Mouse (Mus musculus) heart, adult 8-10 months (tissue): Measurements from ENCODE around the gene Crocc. TPM values are rescaled to one million over a fixed set of nuclear protein-coding genes. Genes with fewer than 3 reads are reported as not detected.

Experiments used
- DNase-seq: peaks from one replicate; pipeline ENCODE4 v3.0.0; 2022; ENCODE audit warnings: low spot score
- total RNA-seq, 4 experiments: library from RNA; stranded (reverse); gene quantifications; 2 replicates each; pipeline ENCODE4 v1.2.4; 2022

Gene Crocc
- 1 to 10 TPM; 3.5 to 6.8 (median 5.3) TPM for total RNA-seq

- peak; percentile 98 for DNase-seq
Observed at GRCm38 (mm10) chr4:141060426-141061301, at the start of gene Crocc. Gene Crocc, minus strand, starts transcription at chr4:141060550.

DNA sequence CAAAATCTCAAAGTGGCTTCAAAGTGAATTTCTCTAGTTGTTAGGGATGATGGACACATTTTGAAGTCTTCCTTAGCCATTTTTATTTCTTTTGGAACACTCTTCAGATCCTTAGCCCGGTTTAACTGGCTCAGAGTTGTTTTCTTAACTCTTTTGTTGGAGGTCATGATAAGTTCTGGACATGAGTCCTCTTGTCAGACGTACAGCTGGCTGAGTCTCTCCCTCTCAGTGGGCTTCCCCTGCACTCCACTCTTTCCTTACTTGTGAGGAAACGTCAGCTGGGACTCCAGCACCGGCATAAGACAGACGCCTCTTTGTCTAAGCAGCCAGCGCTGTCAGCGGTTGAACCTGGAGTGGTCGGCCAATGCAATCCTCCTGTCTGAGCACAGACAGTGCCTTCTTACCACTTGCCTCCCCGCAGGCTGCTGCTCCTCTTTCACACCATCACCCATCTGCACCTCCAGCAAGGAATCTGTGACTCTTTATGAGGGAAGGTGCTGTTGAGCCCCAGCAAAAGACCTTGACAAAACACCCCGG, 47.9 kb upstream of the Crocc start:
- no peak for DNase-seq

GRCm38 (mm10) chr4:141106526-141107183, 46.3 kb upstream of the Crocc start:
- no peak for DNase-seq

GRCm38 (mm10) chr4:141101855-141102254, 41.5 kb upstream of the Crocc start:
- DNase-seq: no peak

DNA sequence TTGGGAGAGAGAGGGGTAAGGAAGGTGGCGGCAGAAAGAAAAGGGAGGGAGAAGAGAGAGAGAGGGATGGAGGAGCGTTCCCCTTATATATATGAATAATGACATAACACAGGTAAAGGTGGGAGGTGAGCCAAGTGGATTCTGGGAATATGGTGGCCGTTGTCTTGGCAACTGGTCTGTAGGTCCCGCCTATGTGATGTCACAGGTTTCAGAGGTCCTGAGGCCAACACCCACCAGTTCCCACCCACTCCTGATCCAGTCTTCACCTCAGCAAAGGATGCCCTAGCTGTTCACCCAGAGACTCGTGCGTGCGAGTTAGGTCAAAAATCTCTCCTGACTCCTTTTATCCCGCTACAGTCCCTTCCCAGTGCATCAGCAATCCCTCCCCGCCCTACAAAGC, 40.9 kb upstream of the Crocc start:
- DNase-seq: no peak

GRCm38 (mm10) chr4:141099956-141100355, 39.6 kb upstream of the Crocc start:
- DNase-seq: no peak

DNA sequence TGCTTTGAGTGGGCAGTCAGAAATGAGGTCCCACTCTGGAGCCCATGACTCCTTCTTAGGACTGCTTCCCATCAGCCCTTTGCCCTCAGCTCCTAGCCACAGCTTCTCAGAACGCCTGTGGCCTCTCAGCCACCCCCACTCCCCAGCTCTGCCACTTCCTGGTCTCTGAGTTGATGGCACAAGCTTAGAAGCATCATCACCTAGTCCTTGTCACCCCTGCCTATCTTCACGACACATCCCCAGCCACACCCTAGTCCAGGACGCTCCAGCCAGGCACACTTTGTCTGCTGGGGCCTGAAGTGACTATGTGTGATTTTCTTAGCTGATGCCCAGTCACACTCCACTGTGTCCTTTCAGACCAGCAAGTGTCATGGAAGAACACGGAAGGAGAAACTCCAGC, 38.6 kb upstream of the Crocc start:
- DNase-seq: no peak

DNA sequence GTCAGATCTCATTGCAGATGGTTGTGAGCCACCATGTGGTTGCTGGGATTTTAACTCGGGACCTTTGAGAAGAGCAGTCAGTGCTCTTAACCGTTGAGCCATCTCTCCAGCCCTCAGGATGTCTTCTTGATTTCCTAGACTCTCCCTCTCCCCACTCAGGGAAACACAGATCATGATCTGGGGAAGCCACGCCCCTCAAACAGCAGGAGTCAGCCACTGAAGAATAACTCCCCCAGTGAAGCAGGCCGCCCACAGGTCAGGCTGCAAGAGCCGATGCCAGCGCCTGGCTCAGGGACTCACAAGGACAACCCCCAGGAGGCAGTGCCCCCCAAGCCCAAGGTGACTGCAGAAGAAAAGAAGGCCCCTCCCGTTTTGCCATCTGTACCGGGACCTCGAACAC, 36.4 kb upstream of the Crocc start:
- no peak for DNase-seq

DNA sequence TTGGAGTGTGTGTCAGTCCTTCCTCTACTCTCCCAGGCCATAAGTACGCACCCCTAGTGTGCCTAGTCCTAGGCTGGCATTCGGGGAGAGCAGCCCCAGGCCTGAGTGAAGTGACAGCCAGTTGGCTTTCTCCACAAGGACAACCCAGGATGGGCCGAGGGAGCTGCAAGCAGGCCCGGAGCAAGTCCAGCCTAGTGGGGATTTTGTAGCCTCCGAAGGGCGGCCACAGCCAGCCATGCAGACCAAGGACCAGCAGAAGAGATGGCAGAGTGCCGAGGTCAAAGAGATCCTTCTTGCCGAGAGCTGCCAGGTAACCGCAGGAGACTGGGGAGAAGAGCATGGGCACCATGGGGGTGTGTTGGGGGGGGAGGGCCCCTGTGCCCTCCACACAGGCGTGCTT, 34.7 kb upstream of the Crocc start:
- no peak for DNase-seq

DNA sequence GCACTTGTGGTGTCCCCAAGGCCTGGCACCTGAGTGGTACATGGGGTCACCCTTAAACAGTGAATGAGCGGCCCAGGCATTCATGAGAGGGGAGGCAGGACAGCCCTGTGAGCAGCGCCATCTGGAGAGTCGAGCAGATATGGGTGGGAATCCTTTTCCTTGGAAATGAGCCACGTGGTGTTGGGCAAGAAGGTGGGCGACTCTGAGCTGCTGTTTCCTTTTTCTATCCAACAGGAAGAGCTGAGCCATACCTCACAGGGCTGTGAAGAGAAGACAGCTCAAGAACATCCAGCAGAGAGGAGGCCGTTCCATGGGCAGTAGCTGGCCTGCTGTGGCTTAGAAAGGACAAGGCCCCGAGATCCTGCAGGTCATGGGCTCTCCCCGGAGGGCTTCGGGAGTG, 28.4 kb upstream of the Crocc start:
- no peak for DNase-seq

DNA sequence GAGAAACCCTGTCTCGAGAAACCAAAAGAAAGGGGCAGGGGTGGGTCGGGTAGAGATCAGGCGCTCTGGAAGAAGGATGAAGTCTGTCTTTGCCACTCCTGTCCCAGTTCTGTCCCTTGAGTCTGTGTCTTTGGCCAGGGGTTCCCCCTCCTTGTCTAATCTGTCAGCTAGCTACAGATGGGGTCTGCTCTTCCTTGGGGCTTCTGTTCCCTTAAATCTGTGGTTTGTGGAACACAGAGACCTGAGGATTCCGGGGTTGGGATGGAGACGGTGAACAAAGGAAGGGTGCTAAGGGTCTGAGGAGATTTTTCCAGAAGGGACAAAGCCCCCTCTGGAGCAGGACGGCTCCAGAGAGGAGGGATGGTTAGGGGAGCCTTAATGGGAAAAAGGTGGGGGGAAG, 27.7 kb upstream of the Crocc start, which contains the start of gene Spata21:
Spata21 (plus strand) TSS at position 301 of the 400 bp plus-strand sequence.
- no peak for DNase-seq

- DNase-seq: no peak
Observed at GRCm38 (mm10) chr4:141086862-141087261, 26.5 kb upstream of the Crocc start.

DNA sequence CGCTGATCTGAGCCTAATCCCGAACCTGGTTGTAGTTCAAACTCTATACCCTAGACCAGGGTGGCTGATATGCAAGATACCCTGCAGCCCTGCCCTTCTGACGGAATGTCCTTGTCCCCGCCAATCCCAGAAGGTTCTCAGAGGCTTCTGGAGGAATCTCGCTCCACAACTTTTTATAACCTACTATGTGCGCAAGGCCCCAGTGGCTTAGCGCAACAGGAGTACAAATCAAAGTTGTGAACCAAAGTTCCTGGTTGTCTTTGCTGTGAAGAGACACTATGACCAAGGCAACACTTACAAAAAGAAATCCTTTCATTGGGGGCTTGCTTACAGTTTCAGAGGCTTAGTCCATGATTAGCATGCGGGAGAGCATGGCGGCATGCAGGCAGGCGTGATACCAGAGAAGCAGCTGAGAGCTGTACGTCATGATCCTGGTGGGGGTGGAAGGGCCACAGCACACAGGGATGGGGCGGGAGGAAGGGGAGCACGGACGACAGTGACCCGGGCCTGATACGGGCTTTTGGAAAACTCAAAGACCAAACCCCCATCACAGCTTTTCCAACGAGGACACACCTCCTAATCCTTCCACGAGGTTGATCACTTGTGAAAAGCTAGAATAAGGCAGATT, 18.3 kb upstream of the Crocc start:
- no peak for DNase-seq

DNA sequence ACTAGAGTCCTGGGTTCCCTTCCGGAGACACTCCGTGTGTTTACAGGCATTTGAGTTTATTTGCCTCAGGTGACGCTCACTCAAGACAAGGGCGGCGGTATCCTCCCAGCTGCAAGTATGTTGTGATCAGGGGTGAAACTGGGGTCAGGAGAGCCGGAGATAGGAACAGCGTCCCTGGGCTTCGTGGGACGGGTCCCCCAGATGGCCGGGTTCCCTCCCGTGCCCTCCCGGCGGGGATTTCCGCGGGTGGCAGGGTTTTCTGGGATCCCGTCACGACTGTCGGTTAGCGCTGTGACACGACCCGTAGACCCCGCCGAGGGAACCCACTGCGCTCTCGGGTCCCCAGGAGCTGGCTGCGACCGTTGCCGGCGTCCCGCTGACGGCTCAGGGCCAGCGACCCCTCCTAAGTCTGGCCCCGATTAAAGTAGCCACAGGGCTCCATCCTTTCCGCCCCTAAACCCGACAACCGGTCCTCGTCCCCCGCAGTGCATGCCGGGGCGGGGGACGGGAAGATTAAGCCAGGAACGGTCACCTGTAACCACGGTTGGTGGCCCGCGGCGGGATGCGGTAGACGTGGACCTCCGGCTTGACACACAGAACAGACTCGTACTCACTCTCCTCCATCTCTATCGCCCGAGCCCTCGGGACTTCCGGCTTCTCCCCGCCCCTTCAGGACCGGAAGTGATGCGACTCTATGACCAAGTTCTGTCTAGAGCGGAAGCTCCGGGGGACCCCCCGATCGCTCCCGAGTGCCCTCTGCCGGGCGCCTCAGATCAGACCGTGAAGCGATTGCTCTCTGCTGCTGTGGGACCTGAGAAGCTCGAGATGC, 17.5 kb upstream of the Crocc start, which contains the start of gene Necap2:
Necap2 (minus strand) TSS at position 677 of the 829 bp plus-strand sequence.
- peak; percentile 96 for DNase-seq

DNA sequence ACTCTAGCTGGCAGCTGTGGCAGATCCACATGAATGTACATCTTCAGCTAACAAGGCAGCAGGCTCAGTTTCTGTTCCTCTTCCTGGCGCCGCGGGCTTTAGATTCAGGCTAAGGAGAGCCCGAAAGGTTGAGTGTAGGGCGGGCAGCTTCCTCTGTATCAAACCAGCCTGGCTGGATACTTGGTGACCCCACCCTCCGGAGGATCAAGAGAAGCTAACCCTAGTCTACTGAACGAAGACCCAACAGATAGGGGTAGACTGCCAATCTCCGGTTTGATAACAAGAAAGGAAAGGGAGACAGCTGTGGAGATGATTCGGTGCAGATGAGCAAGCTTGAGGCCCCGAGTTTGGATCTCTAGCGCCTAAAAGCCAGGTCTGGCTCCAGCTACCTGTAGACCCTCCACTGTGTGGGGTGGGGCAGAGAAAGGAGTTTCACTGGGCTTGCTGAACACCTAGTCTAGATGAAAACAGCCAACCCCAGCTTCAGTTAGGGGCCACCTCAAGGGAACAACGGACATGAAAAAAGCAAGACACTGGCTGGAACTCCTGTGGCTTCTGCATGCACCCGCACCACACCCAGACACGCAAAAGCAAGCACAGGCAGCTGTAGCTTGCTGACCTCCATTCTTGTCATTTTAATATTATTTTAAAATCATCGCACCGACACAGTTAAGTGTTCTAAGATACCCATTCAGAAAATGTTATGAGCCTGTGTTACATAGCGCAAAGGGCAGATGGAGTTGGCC, 16.6 kb upstream of the Crocc start:
- peak; percentile 35 for DNase-seq

- DNase-seq: no peak
Observed at GRCm38 (mm10) chr4:141074109-141074508, 13.8 kb upstream of the Crocc start.

DNA sequence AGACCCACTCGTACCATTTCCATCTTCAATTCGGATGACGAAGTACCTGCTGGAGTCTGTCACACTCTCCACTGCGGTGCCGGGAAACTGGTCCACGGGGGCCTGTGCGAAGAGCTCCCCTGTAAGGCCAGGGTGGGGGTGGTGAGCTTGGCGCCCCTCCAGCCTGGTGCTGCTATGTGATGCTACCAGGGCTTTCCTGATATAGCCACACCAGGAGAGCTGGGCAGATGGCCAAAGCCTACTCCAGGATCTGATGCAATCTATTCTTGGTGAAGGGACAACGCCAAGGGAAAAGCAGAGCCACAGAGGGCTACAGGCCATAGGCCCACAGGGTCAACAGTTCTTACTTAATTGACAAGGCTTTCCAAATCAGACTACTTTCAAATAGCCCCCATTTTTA, 13.3 kb upstream of the Crocc start:
- DNase-seq: peak; percentile 64

- DNase-seq: no peak
Observed at GRCm38 (mm10) chr4:141072502-141072901, 12.2 kb upstream of the Crocc start.

DNA sequence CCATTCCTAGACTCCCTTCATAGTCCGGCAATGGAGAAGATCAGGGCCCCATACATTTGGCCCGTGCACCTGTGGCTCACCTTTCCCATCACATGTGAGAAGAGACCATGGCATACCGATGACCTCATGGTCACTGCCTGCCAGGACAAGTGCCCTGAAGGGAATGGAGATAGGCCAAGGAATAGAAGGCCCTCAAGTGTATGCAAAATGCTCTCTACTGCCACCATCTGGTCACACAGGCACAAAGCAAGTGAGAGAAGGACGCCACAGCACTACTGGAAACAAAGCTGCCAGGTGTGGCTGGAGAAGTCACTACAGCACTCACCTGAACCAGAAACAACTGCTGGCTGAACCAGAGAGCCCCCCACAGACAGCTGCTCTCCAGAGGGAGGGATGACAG, 9.4 kb upstream of the Crocc start:
- DNase-seq: peak; percentile 36

DNA sequence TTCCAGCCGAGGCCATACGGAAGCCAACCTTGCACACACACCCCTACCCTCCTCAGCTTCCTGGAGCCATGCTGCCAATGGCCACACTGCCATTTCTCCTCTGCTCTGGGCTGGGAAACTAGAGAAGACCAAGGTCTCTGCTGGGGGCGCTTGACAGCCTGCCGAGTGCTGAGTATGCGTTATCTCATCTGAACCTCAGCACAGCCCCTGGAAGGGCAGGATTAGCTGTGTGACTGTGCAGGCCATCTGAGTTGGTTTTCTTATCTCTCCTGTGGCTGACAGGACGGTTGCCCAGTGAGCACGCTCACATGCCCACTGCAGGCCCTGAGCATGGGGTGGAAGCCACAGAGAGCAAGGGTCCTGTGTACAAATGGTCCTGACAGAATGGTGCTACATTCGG, 8.3 kb upstream of the Crocc start:
- DNase-seq: no peak
